Comparison of ENCODE assay signal across 8 mouse cellular contexts in the genomic region with DNA sequence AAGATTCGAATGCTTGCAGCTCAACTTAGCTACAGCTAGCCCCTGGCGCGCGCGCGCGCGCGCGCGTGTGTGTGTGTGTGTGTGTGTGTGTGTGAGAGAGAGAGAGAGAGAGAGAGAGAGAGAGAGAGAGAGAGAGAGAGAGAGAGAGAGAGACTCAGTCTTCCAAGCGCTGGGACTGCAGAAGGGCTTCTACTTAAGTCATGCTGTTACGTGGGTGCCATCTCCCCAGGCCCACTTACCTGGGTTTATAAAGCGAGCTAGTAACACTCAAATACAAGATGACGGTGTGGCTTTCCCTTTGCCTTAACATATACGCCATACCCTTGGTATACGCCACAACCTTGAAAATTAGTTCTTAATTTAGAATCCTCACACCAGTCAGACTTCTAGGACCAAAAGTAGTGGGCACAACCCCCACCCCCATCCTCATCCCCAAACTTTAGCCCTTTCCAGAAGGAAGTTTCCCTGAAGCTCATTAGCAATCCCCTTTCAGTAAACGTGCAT. TPM values are rescaled to one million over a fixed set of nuclear protein-coding genes. Genes with fewer than 3 reads are reported as not detected.
DNase-seq lines count a peak whose midpoint lies in the region; ATAC-seq and TF ChIP-seq lines count a peak whose summit lies in the region.

No protein-coding gene starts in this region.

- peak overlapping the region; percentile 93 for H3K27ac ChIP-seq in kidney, embryonic 15.5 days
- H3K27ac ChIP-seq in hindbrain, embryonic 13.5 days = peak overlapping the region; percentile 94
- H3K27ac ChIP-seq in midbrain, embryonic 14.5 days (replicated peaks; ENCODE audit: low read depth, low read length) = peak overlapping the region; percentile 86

- in situ Hi-C loops in Patski (cut with MboI; ENCODE audit: low pct_unique_long_range_greater_than_20kb) = no loop called here

- peak overlapping the region; percentile 58 for H3K4me3 ChIP-seq in kidney, embryonic 15.5 days (replicated peaks)
- H3K4me3 ChIP-seq in hindbrain, embryonic 13.5 days = peak overlapping the region; percentile 57
- peak overlapping the region; percentile 61 for H3K4me3 ChIP-seq in midbrain, embryonic 14.5 days (replicated peaks; ENCODE audit: low read depth, low read length)

- 10% methylated on average over 18 of the region's 18 CpGs for WGBS in kidney, embryonic 15.5 days
- WGBS in hindbrain, embryonic 13.5 days = 13% methylated on average over 17 of the region's 18 CpGs
- WGBS in midbrain, embryonic 14.5 days = 9% methylated on average over 18 of the region's 18 CpGs

- no peak for DNase-seq in kidney, postnatal 14 days
- DNase-seq in Patski (ENCODE audit: low read depth, low spot score) = no peak
- peak; percentile 83 for DNase-seq in midbrain, embryonic 14.5 days
- DNase-seq in kidney, postnatal 25 days = no peak

- TF ChIP-seq CTCF in Patski (IDR thresholded peaks at IDR 0.05) = no peak

- H3K9me3 ChIP-seq in kidney, embryonic 15.5 days (replicated peaks) = no peaks in the 10 kb centered on the region
- H3K9me3 ChIP-seq in hindbrain, embryonic 13.5 days = no peaks in the 10 kb centered on the region
- H3K9me3 ChIP-seq in midbrain, embryonic 14.5 days (ENCODE audit: control insufficient read depth, low read length) = no peaks in the 10 kb centered on the region

- no peaks in the 10 kb centered on the region for H3K36me3 ChIP-seq in kidney, embryonic 15.5 days
- no peaks in the 10 kb centered on the region for H3K36me3 ChIP-seq in hindbrain, embryonic 13.5 days
- no peaks in the 10 kb centered on the region for H3K36me3 ChIP-seq in midbrain, embryonic 14.5 days (ENCODE audit: control insufficient read depth, insufficient read depth, low read length)

- POLR2A ChIA-PET in Patski (lab: Charles Lee) = interaction anchor here (1.2 kb wide), 1 partner anchor 21 kb away, joined by 3 read pairs; no protein-coding TSS in a partner anchor

- peak overlapping the region; percentile 78 for H3K4me2 ChIP-seq in kidney, embryonic 15.5 days
- H3K4me2 ChIP-seq in hindbrain, embryonic 13.5 days = peak overlapping the region; percentile 84
- peak overlapping the region; percentile 87 for H3K4me2 ChIP-seq in midbrain, embryonic 14.5 days (ENCODE audit: low read length)

- CTCF ChIA-PET in Patski (lab: Charles Lee) = interaction anchor here (1.2 to 2.2 kb wide), 2 partner anchors 12 to 34 kb away, joined by 4 to 8 read pairs; no protein-coding TSS in a partner anchor

- peak overlapping the region; percentile 59 for H3K9ac ChIP-seq in kidney, embryonic 15.5 days
- H3K9ac ChIP-seq in hindbrain, embryonic 13.5 days = peak overlapping the region; percentile 79
- H3K9ac ChIP-seq in midbrain, embryonic 14.5 days (replicated peaks; ENCODE audit: low read length) = peak overlapping the region; percentile 69

- peaks cover 24% of the 10 kb centered on the region for H3K4me1 ChIP-seq in kidney, embryonic 15.5 days
- peaks cover 12% of the 10 kb centered on the region for H3K4me1 ChIP-seq in hindbrain, embryonic 13.5 days (replicated peaks)
- peaks cover 7% of the 10 kb centered on the region; the same call in 1 of the 2 replicates for H3K4me1 ChIP-seq in midbrain, embryonic 14.5 days (ENCODE audit: control insufficient read depth, insufficient read depth, low read length)

- no peak for ATAC-seq in kidney, embryonic 15.5 days (replicated peaks; ENCODE audit: low FRiP score)
- peak; percentile 31 for ATAC-seq in Patski
- ATAC-seq in hindbrain, embryonic 13.5 days (ENCODE audit: low FRiP score) = no peak
- ATAC-seq in midbrain, embryonic 14.5 days (ENCODE audit: low FRiP score, low TSS enrichment) = no peak
- no peak for ATAC-seq in megakaryocyte progenitor cell, adult 5-6 weeks (replicated peaks; ENCODE audit: poor library complexity)
- ATAC-seq in activated CD4-positive, CD25-positive, alpha-beta regulatory T cell, adult 4 months = no peak

- no peaks in the 10 kb centered on the region for H3K27me3 ChIP-seq in kidney, embryonic 15.5 days
- no peaks in the 10 kb centered on the region for H3K27me3 ChIP-seq in Patski
- no peaks in the 10 kb centered on the region for H3K27me3 ChIP-seq in hindbrain, embryonic 13.5 days
- H3K27me3 ChIP-seq in midbrain, embryonic 14.5 days (ENCODE audit: control insufficient read depth, insufficient read depth, low read length) = no peaks in the 10 kb centered on the region

RNA-seq across cellular contexts. Expression of a gene that starts 25.9 kb away (rescaled TPM):
- 185 and 195 TPM in 2 replicates for polyA plus RNA-seq in kidney, embryonic 15.5 days (2015; fragmentation: Nextera tagmentation; extraction: Ambion mirVana)
- 152 TPM for polyA plus RNA-seq in Patski (2021)
- polyA plus RNA-seq in hindbrain, embryonic 13.5 days (2015; fragmentation: Nextera tagmentation; extraction: Ambion mirVana) = 246 and 249 TPM in 2 replicates
- 194 and 281 TPM in 2 replicates for polyA plus RNA-seq in midbrain, embryonic 14.5 days (2014; fragmentation: Nextera tagmentation; extraction: Ambion mirVana)
- 95.4 and 101 TPM in 2 replicates for total RNA-seq in megakaryocyte progenitor cell, adult 5-6 weeks (2015)
- total RNA-seq in megakaryocyte progenitor cell, adult 5-6 weeks (2017) = 88.5 and 107 TPM in 2 replicates
- polyA plus RNA-seq in activated CD4-positive, CD25-positive, alpha-beta regulatory T cell, adult 4 months (2017; shearing (Covaris generic)) = 10 to 100 TPM; 37.3 to 47.1 TPM
